Mouse (Mus musculus) ES-E14 (cell line): ENCODE data around the gene Zbtb41.
A peak's percentile ranks its signal among the peaks of the same experiment; 100 is the strongest.

Experiments used
- CHD2 ChIP-seq: IDR thresholded peaks from 2 replicates; pipeline ENCODE4 v1.6.1; 2014; ENCODE audit warnings: mild to moderate bottlenecking, low read depth, low read length, inconsistent platforms
- HCFC1 ChIP-seq: IDR thresholded peaks from 2 replicates; pipeline ENCODE4 v1.6.1; 2012; ENCODE audit warnings: low read length, inconsistent platforms, borderline replicate concordance; ENCODE audit not compliant: insufficient read depth
- MAFK ChIP-seq: IDR thresholded peaks from 2 replicates; pipeline ENCODE4 v1.6.1; 2014; ENCODE audit warnings: mild to moderate bottlenecking, low read depth, low read length, inconsistent platforms; ENCODE audit not compliant: insufficient read depth
- ZC3H11A ChIP-seq: IDR thresholded peaks from 2 replicates; pipeline ENCODE4 v1.6.1; 2012; ENCODE audit warnings: low read depth, mild to moderate bottlenecking, inconsistent platforms, low read length, borderline replicate concordance
- ZNF384 ChIP-seq: IDR thresholded peaks from 2 replicates; pipeline ENCODE4 v1.6.1; 2012; ENCODE audit warnings: low read depth, low read length, inconsistent platforms

DNA sequence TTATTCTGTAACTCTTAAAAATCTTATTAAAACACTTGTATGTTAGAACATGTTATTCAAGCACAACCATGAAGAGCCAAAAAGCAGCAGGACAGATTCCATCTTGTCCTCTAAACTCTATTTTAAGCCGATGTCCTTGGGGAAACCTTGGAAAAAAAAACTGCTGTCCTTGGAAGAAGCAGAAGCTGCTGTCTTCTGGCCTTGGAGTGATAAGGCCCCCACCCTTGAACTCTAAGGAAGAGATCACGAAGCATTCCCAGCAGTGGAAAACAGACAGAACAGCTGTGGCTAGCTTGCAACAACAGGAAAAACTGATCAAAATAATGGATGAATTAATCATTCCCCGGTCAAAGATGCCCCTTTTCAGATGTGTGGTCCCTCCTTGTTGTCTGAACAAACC, 74.1 kb downstream of the Zbtb41 start:
- TF ChIP-seq HCFC1 (no peak), ZC3H11A (no peak), CHD2 (no peak), ZNF384 (peak; percentile 81), MAFK (no peak)
